Mouse (Mus musculus): ENCODE results near the gene Cnbd2. TPM values are rescaled to one million over a fixed set of nuclear protein-coding genes. Genes with fewer than 3 reads are reported as not detected.

Cnbd2 gene
- total and polyA plus RNA-seq, 3 experiments = 1.0 to 3.6 (median 3.0) TPM

DNA sequence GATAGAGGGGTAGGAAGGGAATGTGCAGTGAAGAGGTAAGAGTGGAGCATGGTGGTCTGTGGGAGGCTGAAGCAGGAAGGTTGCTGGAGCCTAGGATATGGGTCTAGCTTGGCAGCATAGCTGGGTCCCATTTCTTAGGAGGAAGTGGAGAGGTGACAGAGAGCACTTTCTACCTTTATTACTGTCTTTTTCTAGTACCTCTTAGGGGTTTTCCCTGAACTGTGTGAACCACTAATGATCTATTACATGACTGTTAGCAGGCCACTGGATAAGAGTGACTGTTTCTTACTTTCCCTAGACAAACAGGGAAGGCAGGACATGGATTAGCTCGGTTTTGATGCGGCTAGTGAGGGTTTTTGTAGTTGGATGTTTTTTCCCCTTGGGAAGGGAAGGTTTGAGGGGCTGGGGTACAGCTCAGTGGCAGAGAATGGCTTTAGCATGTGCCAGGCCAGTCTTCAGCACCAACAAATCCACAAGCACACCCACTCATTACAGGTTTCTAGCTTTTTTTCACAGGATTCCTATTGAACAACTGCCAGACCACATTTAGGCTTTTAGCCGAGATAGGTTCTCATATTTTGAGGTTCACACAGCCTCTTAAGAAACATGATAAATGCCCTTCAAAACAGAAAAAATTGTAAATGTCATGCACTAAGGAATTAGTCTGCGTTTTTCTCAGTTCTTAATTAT is 48.8 kb upstream of the Cnbd2 start:
- H3K9me3 ChIP-seq (replicated peaks; ENCODE audit: low read length) = no peaks in the 10 kb centered on the region
- no peaks in the 10 kb centered on the region for H3K27me3 ChIP-seq (replicated peaks)
- peaks cover 15 to 58% of the 10 kb centered on the region in 2 experiments for H3K4me1 ChIP-seq (ENCODE audit: control insufficient read depth in 1 of 2, insufficient read depth in 2 of 2)
- H3K36me3 ChIP-seq (replicated peaks in 1 of 2; ENCODE audit: control insufficient read depth in 1 of 2, insufficient read depth in 1 of 2, low read length in 1 of 2) = peaks cover 16 to 67% of the 10 kb centered on the region in 2 experiments
- DNase-seq (ENCODE audit: extremely low read depth) = peak; percentile 63
- H3K4me3 ChIP-seq (replicated peaks in 1 of 3; ENCODE audit: low read depth in 2 of 3, low read length in 2 of 3, poor library complexity in 1 of 3) = no peak overlapping the region
- in situ Hi-C loops (cut with MboI; ENCODE audit: low pct_ligation_motif_present, low pct_unique_long_range_greater_than_20kb, low sequenced_read_pairs) (no loop called here), dilution Hi-C loops (cut with MboI; ENCODE audit: extremely low pct_ligation_motif_present, extremely low pct_unique_long_range_greater_than_20kb, low sequenced_read_pairs) (no loop called here)
- peak overlapping the region; percentile 39; the same call in 1 of the 2 replicates for H3K4me2 ChIP-seq (ENCODE audit: insufficient read depth, low read depth, poor library complexity, severe bottlenecking)
- H3K27ac ChIP-seq (ENCODE audit: insufficient read depth, low read depth) = peak overlapping the region; percentile 13; the same call in 1 of the 2 replicates
- 0 out of 2 replicates have a peak, but pooled peaks have one; percentile 60 for TF ChIP-seq IRF4 (IDR thresholded peaks at IDR 0.05; ENCODE audit: low read depth, low read length)
- no peak for TF ChIP-seq USF2 (conservative IDR thresholded peaks at IDR 0.05; ENCODE audit: low read depth, low read length)
- no peak for TF ChIP-seq MYC (IDR thresholded peaks at IDR 0.05; ENCODE audit: low read depth, low read length)
- TF ChIP-seq JUND (conservative IDR thresholded peaks at IDR 0.05; ENCODE audit: low read depth, low read length) = no peak
- no peak for TF ChIP-seq ZC3H11A (IDR thresholded peaks at IDR 0.05; ENCODE audit: low read depth, low read length)
- TF ChIP-seq BHLHE40 (IDR thresholded peaks at IDR 0.05; ENCODE audit: low read depth, low read length) = 0 out of 2 replicates have a peak, but pooled peaks have one; percentile 33
- TF ChIP-seq EP300 (IDR thresholded peaks at IDR 0.05; ENCODE audit: low read length) = peak; percentile 63
- no peak for TF ChIP-seq POLR2AphosphoS2 (IDR thresholded peaks at IDR 0.05; ENCODE audit: low read depth, low read length)
- no peak for TF ChIP-seq MAX (IDR thresholded peaks at IDR 0.05; ENCODE audit: low read length)
- peak overlapping the region; percentile 28; the same call in 1 of the 2 replicates for H3K9ac ChIP-seq (ENCODE audit: insufficient read depth, low read depth)
- no peaks in the 10 kb centered on the region for H3K79me2 ChIP-seq (replicated peaks; ENCODE audit: control insufficient read depth, extremely low read depth, insufficient read depth, poor library complexity, severe bottlenecking)

DNA sequence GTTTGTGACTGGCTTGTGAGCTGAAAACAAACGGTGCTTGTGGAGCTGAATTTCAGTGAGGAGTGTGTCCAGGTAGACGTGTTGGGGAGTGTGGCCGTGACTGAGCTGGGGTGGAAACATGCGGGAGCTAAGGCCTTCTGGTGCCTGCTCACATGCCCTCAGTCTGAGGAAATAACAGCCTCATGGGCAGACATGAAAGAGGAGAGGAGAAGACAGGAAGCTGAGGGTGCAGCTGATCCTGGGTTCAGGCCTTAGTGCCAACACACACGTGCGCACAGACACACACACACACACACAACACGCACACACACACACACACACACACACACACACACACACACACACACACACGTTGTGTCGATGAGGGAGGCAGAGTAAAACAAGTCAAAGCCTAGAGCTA is 44.5 kb upstream of the Cnbd2 start:
- no peaks in the 10 kb centered on the region for H3K79me2 ChIP-seq (replicated peaks; ENCODE audit: control insufficient read depth, extremely low read depth, insufficient read depth, poor library complexity, severe bottlenecking)
- H3K4me1 ChIP-seq (ENCODE audit: control insufficient read depth in 1 of 2, insufficient read depth in 2 of 2) = peaks cover 7 to 32% of the 10 kb centered on the region in 2 experiments
- H3K9me3 ChIP-seq (replicated peaks; ENCODE audit: low read length) = no peaks in the 10 kb centered on the region
- H3K36me3 ChIP-seq (replicated peaks in 1 of 2; ENCODE audit: control insufficient read depth in 1 of 2, insufficient read depth in 1 of 2, low read length in 1 of 2) = peaks cover 11 to 63% of the 10 kb centered on the region in 2 experiments
- in situ Hi-C loops (cut with MboI; ENCODE audit: low pct_ligation_motif_present, low pct_unique_long_range_greater_than_20kb, low sequenced_read_pairs) (no loop called here), dilution Hi-C loops (cut with MboI; ENCODE audit: extremely low pct_ligation_motif_present, extremely low pct_unique_long_range_greater_than_20kb, low sequenced_read_pairs) (no loop called here)
- no peak overlapping the region for H3K27ac ChIP-seq (ENCODE audit: insufficient read depth, low read depth)
- no peak overlapping the region for H3K4me3 ChIP-seq (replicated peaks in 1 of 3; ENCODE audit: low read depth in 2 of 3, low read length in 2 of 3, poor library complexity in 1 of 3)
- TF ChIP-seq MAZ (IDR thresholded peaks at IDR 0.05; ENCODE audit: low read depth, low read length) = no peak
- TF ChIP-seq IRF4 (IDR thresholded peaks at IDR 0.05; ENCODE audit: low read depth, low read length) = no peak
- no peak for TF ChIP-seq PAX5 (IDR thresholded peaks at IDR 0.05; ENCODE audit: low read length)
- H3K4me2 ChIP-seq (ENCODE audit: insufficient read depth, low read depth, poor library complexity, severe bottlenecking) = no peak overlapping the region
- H3K27me3 ChIP-seq (replicated peaks) = no peaks in the 10 kb centered on the region
- no peak for DNase-seq (ENCODE audit: extremely low read depth)
- no peak overlapping the region for H3K9ac ChIP-seq (ENCODE audit: insufficient read depth, low read depth)

DNA sequence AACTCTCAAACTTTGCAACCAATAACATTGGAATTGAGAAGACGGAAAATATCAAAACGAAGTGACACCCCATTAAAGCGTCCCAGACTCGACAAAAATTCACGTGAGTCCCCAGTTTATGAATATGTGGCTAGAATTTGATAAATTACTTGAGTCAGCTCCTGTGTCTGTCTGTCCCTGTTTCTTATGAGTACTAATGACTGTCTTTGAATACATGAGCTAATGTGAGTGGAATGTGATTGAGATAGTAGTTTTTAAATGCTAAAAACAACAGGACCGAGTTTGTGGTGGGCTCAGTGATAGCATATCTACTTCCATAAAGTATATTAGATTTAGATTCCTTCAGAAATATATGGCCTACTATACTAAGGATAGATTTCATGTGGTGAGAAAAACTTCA is 39.5 kb upstream of the Cnbd2 start:
- peaks cover 15 to 66% of the 10 kb centered on the region in 2 experiments for H3K36me3 ChIP-seq (replicated peaks in 1 of 2; ENCODE audit: control insufficient read depth in 1 of 2, insufficient read depth in 1 of 2, low read length in 1 of 2)
- no peak overlapping the region for H3K9ac ChIP-seq (ENCODE audit: insufficient read depth, low read depth)
- DNase-seq (ENCODE audit: extremely low read depth) = no peak
- H3K9me3 ChIP-seq (replicated peaks; ENCODE audit: low read length) = no peaks in the 10 kb centered on the region
- TF ChIP-seq MXI1 (IDR thresholded peaks at IDR 0.05; ENCODE audit: low read depth, low read length) (no peak), TBP (conservative IDR thresholded peaks at IDR 0.05; ENCODE audit: low read depth, low read length) (no peak), MAZ (IDR thresholded peaks at IDR 0.05; ENCODE audit: low read depth, low read length) (no peak), BHLHE40 (IDR thresholded peaks at IDR 0.05; ENCODE audit: low read depth, low read length) (no peak), JUND (conservative IDR thresholded peaks at IDR 0.05; ENCODE audit: low read depth, low read length) (no peak), POLR2A (IDR thresholded peaks at IDR 0.05; ENCODE audit: low read depth, low read length) (no peak), E2F4 (IDR thresholded peaks at IDR 0.05; ENCODE audit: insufficient replicate concordance, low read depth, low read length) (no peak), NRF1 (IDR thresholded peaks at IDR 0.05; ENCODE audit: low read depth, low read length) (no peak), USF2 (conservative IDR thresholded peaks at IDR 0.05; ENCODE audit: low read depth, low read length) (no peak), NELFE (IDR thresholded peaks at IDR 0.05; ENCODE audit: low read depth, low read length) (no peak), EP300 (IDR thresholded peaks at IDR 0.05; ENCODE audit: low read length) (no peak), GABPA (IDR thresholded peaks at IDR 0.05; ENCODE audit: insufficient replicate concordance, low read depth, low read length) (no peak), ELF1 (IDR thresholded peaks at IDR 0.05; ENCODE audit: low read depth, low read length) (no peak), MAFK (IDR thresholded peaks at IDR 0.05; ENCODE audit: insufficient replicate concordance, low read length) (no peak), UBTF (IDR thresholded peaks at IDR 0.05; ENCODE audit: low read depth, low read length) (no peak), ETS1 (conservative IDR thresholded peaks at IDR 0.05; ENCODE audit: low read depth, low read length) (no peak), RCOR1 (conservative IDR thresholded peaks at IDR 0.05; ENCODE audit: low read depth, low read length) (no peak), ZC3H11A (IDR thresholded peaks at IDR 0.05; ENCODE audit: low read depth, low read length) (no peak)
- H3K4me3 ChIP-seq (replicated peaks in 1 of 3; ENCODE audit: low read depth in 2 of 3, low read length in 2 of 3, poor library complexity in 1 of 3) = no peak overlapping the region
- in situ Hi-C loops (cut with MboI; ENCODE audit: low pct_ligation_motif_present, low pct_unique_long_range_greater_than_20kb, low sequenced_read_pairs) (no loop called here), dilution Hi-C loops (cut with MboI; ENCODE audit: extremely low pct_ligation_motif_present, extremely low pct_unique_long_range_greater_than_20kb, low sequenced_read_pairs) (no loop called here)
- no peak overlapping the region for H3K4me2 ChIP-seq (ENCODE audit: insufficient read depth, low read depth, poor library complexity, severe bottlenecking)
- H3K27me3 ChIP-seq (replicated peaks) = no peaks in the 10 kb centered on the region
- H3K79me2 ChIP-seq (replicated peaks; ENCODE audit: control insufficient read depth, extremely low read depth, insufficient read depth, poor library complexity, severe bottlenecking) = no peaks in the 10 kb centered on the region
- H3K27ac ChIP-seq (ENCODE audit: insufficient read depth, low read depth) = no peak overlapping the region
- no peaks in the 10 kb centered on the region for H3K4me1 ChIP-seq (ENCODE audit: control insufficient read depth in 1 of 2, insufficient read depth in 2 of 2)
